Mouse (Mus musculus) forebrain, embryonic 15.5 days (tissue): ENCODE measurements at regions not wholly inside any gene's neighbourhood (a gene's known extent, or its start where the extent isn't known, plus 50 kb on each side); places are given as distances from the start of the nearest gene placed in this dataset.

ENCODE experiments used
- ATAC-seq: fragments of 200-750 bp; cut with Nextera tagmentation; replicated peaks from 2 replicates; pipeline ENCODE4 v1.8.0; 2017; ENCODE audit warnings: mild to moderate bottlenecking, moderate TSS enrichment, moderate library complexity
- H3K27ac ChIP-seq: fragments of 300-500 bp; sonication (generic); replicated peaks from 2 replicates; pipeline ENCODE4 v1.5.1; 2015; ENCODE audit warnings: mild to moderate bottlenecking, inconsistent platforms
- H3K27me3 ChIP-seq: fragments of 300-500 bp; sonication (generic); 2 replicates; pipeline ENCODE4 v1.6.1; 2015; ENCODE audit warnings: inconsistent platforms
- H3K36me3 ChIP-seq: fragments of 300-500 bp; sonication (generic); 2 replicates; pipeline ENCODE4 v1.6.1; 2015; ENCODE audit warnings: mild to moderate bottlenecking, inconsistent platforms
- H3K4me1 ChIP-seq: fragments of 300-500 bp; sonication (generic); 2 replicates; pipeline ENCODE4 v1.6.1; 2015; ENCODE audit warnings: inconsistent platforms
- H3K4me2 ChIP-seq: fragments of 300-500 bp; sonication (generic); replicated peaks from 2 replicates; pipeline ENCODE4 v1.6.1; 2015; ENCODE audit warnings: mild to moderate bottlenecking, inconsistent platforms
- H3K4me3 ChIP-seq: fragments of 300-500 bp; sonication (generic); 2 replicates; pipeline ENCODE4 v1.5.1; 2015; ENCODE audit warnings: mild to moderate bottlenecking, inconsistent platforms
- H3K9ac ChIP-seq: fragments of 300-500 bp; sonication (generic); replicated peaks from 2 replicates; pipeline ENCODE4 v1.6.1; 2015; ENCODE audit warnings: mild to moderate bottlenecking, inconsistent platforms
- H3K9me3 ChIP-seq: fragments of 300-500 bp; sonication (generic); 2 replicates; pipeline ENCODE4 v1.6.1; 2016; ENCODE audit warnings: inconsistent platforms
- WGBS: fragments of 180-500 bp; shearing (Covaris S2); methylation state at CpG from one replicate; pipeline ENCODE4 v1.1.7; 2015; ENCODE audit warnings: mixed read lengths; 5-methylcytosine and 5-hydroxymethylcytosine counted together

- H3K4me2 ChIP-seq = peak overlapping the region; percentile 14
- no peak overlapping the region for H3K4me3 ChIP-seq
- peaks cover 20% of the 10 kb centered on the region for H3K4me1 ChIP-seq
- H3K9me3 ChIP-seq = no peaks in the 10 kb centered on the region
- no peaks in the 10 kb centered on the region for H3K36me3 ChIP-seq
- WGBS = 6% methylated on average over 11 of the region's 11 CpGs
- H3K9ac ChIP-seq = no peak overlapping the region; the same call in 1 of the 2 replicates
- H3K27ac ChIP-seq = peak overlapping the region; percentile 59
- peak; percentile 80 for ATAC-seq
- no peaks in the 10 kb centered on the region for H3K27me3 ChIP-seq
These were observed 351.9 kb upstream of the Npvf start for GRCm38 (mm10) chr6:51006074-51006591.

- H3K9ac ChIP-seq = no peak overlapping the region
- no peak overlapping the region for H3K4me2 ChIP-seq
- no peaks in the 10 kb centered on the region for H3K36me3 ChIP-seq
- no peak overlapping the region; the same call in 1 of the 2 replicates for H3K27ac ChIP-seq
- H3K27me3 ChIP-seq = no peaks in the 10 kb centered on the region
- H3K9me3 ChIP-seq = no peaks in the 10 kb centered on the region
- peaks cover 16% of the 10 kb centered on the region for H3K4me1 ChIP-seq
- no peak for ATAC-seq
- WGBS = 79% methylated on average over 14 of the region's 14 CpGs
- H3K4me3 ChIP-seq = no peak overlapping the region
These were observed 355.5 kb upstream of the Npvf start for GRCm38 (mm10) chr6:51009526-51010340.

GRCm38 (mm10) chr6:51010536-51010935, 356.3 kb upstream of the Npvf start:
- Histone ChIP-seq H3K27ac (no peak overlapping the region), H3K27me3 (no peaks in the 10 kb centered on the region), H3K4me3 (no peak overlapping the region), H3K4me1 (peaks cover 9% of the 10 kb centered on the region), H3K9ac (no peak overlapping the region), H3K4me2 (no peak overlapping the region), H3K9me3 (no peaks in the 10 kb centered on the region), H3K36me3 (no peaks in the 10 kb centered on the region)
- 76% methylated on average over 1 of the region's 1 CpGs for WGBS
- ATAC-seq = no peak

GRCm38 (mm10) chr6:51012086-51012830, 358.0 kb upstream of the Npvf start:
- ATAC-seq = no peak
- WGBS = 86% methylated on average over 15 of the region's 15 CpGs

GRCm38 (mm10) chr6:51015735-51016134, 361.5 kb upstream of the Npvf start:
- ATAC-seq = no peak
- peaks cover 3% of the 10 kb centered on the region; the same call in 1 of the 2 replicates for H3K4me1 ChIP-seq

More at GRCm38 (mm10) chr6:51012086-51012830, 358.0 kb upstream of the Npvf start:
- no peaks in the 10 kb centered on the region for H3K27me3 ChIP-seq
- H3K4me3 ChIP-seq = no peak overlapping the region
- no peaks in the 10 kb centered on the region for H3K9me3 ChIP-seq
- H3K4me1 ChIP-seq = peaks cover 3% of the 10 kb centered on the region; the same call in 1 of the 2 replicates
- no peaks in the 10 kb centered on the region for H3K36me3 ChIP-seq
- H3K9ac ChIP-seq = no peak overlapping the region
- no peak overlapping the region for H3K27ac ChIP-seq
- no peak overlapping the region for H3K4me2 ChIP-seq

GRCm38 (mm10) chr6:51016441-51017070, 362.3 kb upstream of the Npvf start:
- Histone ChIP-seq H3K4me1 (peaks cover 3% of the 10 kb centered on the region; the same call in 1 of the 2 replicates), H3K4me3 (no peak overlapping the region), H3K9ac (no peak overlapping the region), H3K9me3 (no peaks in the 10 kb centered on the region), H3K36me3 (no peaks in the 10 kb centered on the region), H3K4me2 (no peak overlapping the region), H3K27me3 (no peaks in the 10 kb centered on the region), H3K27ac (no peak overlapping the region)
- no peak for ATAC-seq
- 41% methylated on average over 5 of the region's 5 CpGs for WGBS

More at GRCm38 (mm10) chr6:51015735-51016134, 361.5 kb upstream of the Npvf start:
- Histone ChIP-seq H3K4me3 (no peak overlapping the region), H3K9me3 (no peaks in the 10 kb centered on the region), H3K9ac (no peak overlapping the region), H3K27me3 (no peaks in the 10 kb centered on the region), H3K27ac (no peak overlapping the region; the same call in 1 of the 2 replicates), H3K4me2 (no peak overlapping the region), H3K36me3 (no peaks in the 10 kb centered on the region)
- 39% methylated on average over 2 of the region's 2 CpGs for WGBS

- WGBS = 90% methylated on average over 9 of the region's 9 CpGs
- H3K27me3 ChIP-seq = no peaks in the 10 kb centered on the region
- H3K9ac ChIP-seq = no peak overlapping the region
- H3K4me2 ChIP-seq = no peak overlapping the region
- no peak for ATAC-seq
- no peak overlapping the region for H3K4me3 ChIP-seq
- no peak overlapping the region for H3K27ac ChIP-seq
- H3K36me3 ChIP-seq = no peaks in the 10 kb centered on the region
- H3K9me3 ChIP-seq = no peaks in the 10 kb centered on the region
- H3K4me1 ChIP-seq = peaks cover 3% of the 10 kb centered on the region; the same call in 1 of the 2 replicates
These were observed 363.2 kb upstream of the Npvf start for GRCm38 (mm10) chr6:51017260-51017999.

- H3K27me3 ChIP-seq = no peaks in the 10 kb centered on the region
- WGBS = 81% methylated on average over 6 of the region's 6 CpGs
These were observed 367.0 kb upstream of the Npvf start for GRCm38 (mm10) chr6:51021206-51021605.

GRCm38 (mm10) chr6:51023361-51023760, 369.1 kb upstream of the Npvf start:
- Histone ChIP-seq H3K9ac (no peak overlapping the region), H3K4me2 (no peak overlapping the region)
- WGBS = 91% methylated on average over 6 of the region's 6 CpGs

More at GRCm38 (mm10) chr6:51021206-51021605, 367.0 kb upstream of the Npvf start:
- H3K27ac ChIP-seq = no peak overlapping the region
- H3K9ac ChIP-seq = no peak overlapping the region
- H3K4me2 ChIP-seq = no peak overlapping the region
- no peaks in the 10 kb centered on the region for H3K36me3 ChIP-seq
- ATAC-seq = no peak
- no peaks in the 10 kb centered on the region for H3K9me3 ChIP-seq
- H3K4me3 ChIP-seq = no peak overlapping the region
- H3K4me1 ChIP-seq = no peaks in the 10 kb centered on the region

GRCm38 (mm10) chr6:51024756-51025155, 370.5 kb upstream of the Npvf start:
- Histone ChIP-seq H3K4me2 (no peak overlapping the region), H3K36me3 (no peaks in the 10 kb centered on the region), H3K4me3 (no peak overlapping the region), H3K27me3 (no peaks in the 10 kb centered on the region), H3K27ac (no peak overlapping the region), H3K4me1 (no peaks in the 10 kb centered on the region), H3K9me3 (no peaks in the 10 kb centered on the region), H3K9ac (no peak overlapping the region)
- 88% methylated on average over 3 of the region's 3 CpGs for WGBS
- ATAC-seq = no peak

More at GRCm38 (mm10) chr6:51023361-51023760, 369.1 kb upstream of the Npvf start:
- H3K27ac ChIP-seq = no peak overlapping the region
- no peaks in the 10 kb centered on the region for H3K27me3 ChIP-seq
- no peak overlapping the region for H3K4me3 ChIP-seq
- no peak for ATAC-seq
- H3K9me3 ChIP-seq = no peaks in the 10 kb centered on the region
- no peaks in the 10 kb centered on the region for H3K36me3 ChIP-seq
- H3K4me1 ChIP-seq = no peaks in the 10 kb centered on the region

- ATAC-seq = no peak
- WGBS = 71% methylated on average over 3 of the region's 3 CpGs
- Histone ChIP-seq H3K4me3 (no peak overlapping the region), H3K9ac (no peak overlapping the region), H3K27ac (no peak overlapping the region), H3K9me3 (no peaks in the 10 kb centered on the region), H3K27me3 (no peaks in the 10 kb centered on the region), H3K36me3 (no peaks in the 10 kb centered on the region), H3K4me1 (no peaks in the 10 kb centered on the region; the same call in 1 of the 2 replicates), H3K4me2 (no peak overlapping the region)
These were observed 371.2 kb upstream of the Npvf start for GRCm38 (mm10) chr6:51025411-51025810.
